Mouse (Mus musculus) testis, adult 2 months (tissue): ENCODE data around the gene 9930111J21Rik1.
"Not testable (repeated sequence)": the region's sequence is repeated elsewhere in the genome, so short reads cannot be mapped to it uniquely, and the experiment has no call there.

Source experiments
- CTCF ChIP-seq: fragments of 200-500 bp; IDR thresholded peaks from 2 replicates; pipeline ENCODE4 v1.5.1; 2012; ENCODE audit warnings: low read depth, mild to moderate bottlenecking, inconsistent platforms, low read length, moderate library complexity; ENCODE audit not compliant: control insufficient read depth, insufficient read depth, insufficient replicate concordance
- POLR2A ChIP-seq: fragments of 200-500 bp; IDR thresholded peaks from 2 replicates; pipeline ENCODE4 v1.6.1; 2012; ENCODE audit warnings: low read depth, mild to moderate bottlenecking, inconsistent platforms, low read length, moderate library complexity; ENCODE audit not compliant: control insufficient read depth

- not testable (repeated sequence) for TF ChIP-seq CTCF, POLR2A
Observed at GRCm38 (mm10) chr11:48980052-48980451, 854 bp upstream of the 9930111J21Rik1 start.
